Mouse (Mus musculus) adrenal gland, postnatal 4 days (tissue): ENCODE measurements at regions not wholly inside any gene's neighbourhood (a gene's known extent, or its start where the extent isn't known, plus 50 kb on each side); places are given as distances from the start of the nearest gene placed in this dataset.

ENCODE experiments used
- DNase-seq, 2 experiments: peaks; one replicate each; pipeline ENCODE4 v3.0.0; 2021 to 2022; ENCODE audit warnings: low spot score in 2 of 2, mixed read lengths in 2 of 2

DNA sequence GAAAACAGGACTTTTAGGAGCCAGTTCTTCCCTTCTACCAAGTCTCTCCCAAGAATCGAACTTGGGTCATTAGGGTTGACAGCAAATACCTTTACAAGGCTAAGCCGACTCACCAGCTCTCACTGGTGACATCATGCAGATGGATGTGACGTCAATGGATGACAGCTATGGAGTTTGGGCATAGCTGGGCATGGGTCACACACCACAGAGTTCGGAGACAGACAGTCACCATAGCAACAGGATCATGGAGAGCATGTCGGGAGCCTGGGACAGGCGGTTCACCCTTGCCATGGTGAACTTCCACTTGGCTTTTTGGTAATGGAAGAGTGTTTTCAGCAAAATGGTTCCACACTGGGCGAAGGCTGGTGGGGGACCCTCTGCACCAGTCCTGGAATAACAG is 168.1 kb downstream of the Gadd45g start:
- no peak for DNase-seq

DNA sequence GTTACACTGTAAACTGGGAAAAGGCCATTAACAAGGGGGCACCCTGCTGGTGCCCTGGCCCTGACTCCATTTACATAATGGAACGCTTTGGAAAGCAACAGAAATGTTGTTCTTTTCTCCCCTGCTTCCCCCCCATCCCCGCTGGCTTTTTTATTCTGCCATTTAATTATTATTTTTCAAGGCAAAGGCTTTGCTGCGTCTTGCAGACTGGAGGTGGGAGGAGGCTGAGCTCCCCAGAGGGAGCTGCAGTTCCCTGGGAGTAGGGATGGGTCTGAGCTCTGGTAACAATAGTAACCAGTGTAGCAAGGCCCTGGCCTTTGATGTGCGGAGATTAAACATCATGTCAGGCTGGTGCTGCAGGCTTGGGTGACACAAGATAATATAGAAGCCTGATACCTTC is 168.6 kb downstream of the Gadd45g start:
- no peak for DNase-seq

GRCm38 (mm10) chr13:52015496-52015895 is 169.0 kb downstream of the Gadd45g start:
- DNase-seq: no peak

GRCm38 (mm10) chr13:52017598-52018190 is 171.2 kb downstream of the Gadd45g start:
- no peak for DNase-seq

GRCm38 (mm10) chr13:52019647-52020046 is 173.2 kb downstream of the Gadd45g start:
- DNase-seq: no peak

- DNase-seq: no peak
Measured at GRCm38 (mm10) chr13:52021150-52021549, 174.7 kb downstream of the Gadd45g start.

DNA sequence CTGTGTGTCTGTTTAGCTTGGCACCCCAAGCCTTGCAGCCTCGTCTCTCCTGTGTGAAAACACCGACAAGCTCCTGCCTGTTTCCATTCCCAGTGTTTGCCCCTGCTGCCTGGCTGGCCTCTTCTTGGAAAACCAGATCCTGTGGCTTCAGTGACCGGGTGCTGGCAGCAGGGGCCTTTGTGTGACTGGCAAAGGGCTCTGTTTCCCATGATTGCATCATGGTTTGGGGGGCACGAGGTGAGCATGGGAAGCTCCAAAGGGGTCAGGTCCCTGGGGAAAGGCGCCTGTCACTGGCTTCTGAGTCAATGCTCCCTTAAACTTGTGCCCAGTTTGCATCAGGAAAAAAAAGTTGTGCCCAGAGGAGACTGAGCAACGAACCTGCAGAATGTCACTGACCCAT is 175.3 kb downstream of the Gadd45g start:
- no peak for DNase-seq

DNA sequence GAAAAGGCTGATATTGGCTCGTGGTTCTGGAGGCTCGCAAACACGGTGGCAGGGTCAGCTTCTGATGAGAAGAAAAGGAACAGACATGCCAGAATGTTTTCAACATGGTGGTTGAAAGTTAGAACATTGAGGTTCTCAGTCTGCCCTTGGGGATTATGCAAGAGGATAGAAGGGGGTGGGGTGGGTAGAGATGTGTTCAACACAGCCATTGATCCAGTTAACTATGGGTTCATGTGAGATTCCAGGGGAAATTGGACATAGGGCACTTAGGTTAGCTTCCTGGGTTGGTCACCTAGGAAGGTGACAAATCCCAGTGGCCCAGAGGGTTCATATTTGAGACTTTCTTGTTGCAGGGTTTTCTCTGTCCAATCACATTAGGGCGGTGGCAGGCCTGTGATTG is 176.1 kb downstream of the Gadd45g start:
- DNase-seq: no peak

GRCm38 (mm10) chr13:52024349-52024748 is 177.9 kb downstream of the Gadd45g start:
- peak in 1 of 2 experiments; percentile 45 for DNase-seq

DNA sequence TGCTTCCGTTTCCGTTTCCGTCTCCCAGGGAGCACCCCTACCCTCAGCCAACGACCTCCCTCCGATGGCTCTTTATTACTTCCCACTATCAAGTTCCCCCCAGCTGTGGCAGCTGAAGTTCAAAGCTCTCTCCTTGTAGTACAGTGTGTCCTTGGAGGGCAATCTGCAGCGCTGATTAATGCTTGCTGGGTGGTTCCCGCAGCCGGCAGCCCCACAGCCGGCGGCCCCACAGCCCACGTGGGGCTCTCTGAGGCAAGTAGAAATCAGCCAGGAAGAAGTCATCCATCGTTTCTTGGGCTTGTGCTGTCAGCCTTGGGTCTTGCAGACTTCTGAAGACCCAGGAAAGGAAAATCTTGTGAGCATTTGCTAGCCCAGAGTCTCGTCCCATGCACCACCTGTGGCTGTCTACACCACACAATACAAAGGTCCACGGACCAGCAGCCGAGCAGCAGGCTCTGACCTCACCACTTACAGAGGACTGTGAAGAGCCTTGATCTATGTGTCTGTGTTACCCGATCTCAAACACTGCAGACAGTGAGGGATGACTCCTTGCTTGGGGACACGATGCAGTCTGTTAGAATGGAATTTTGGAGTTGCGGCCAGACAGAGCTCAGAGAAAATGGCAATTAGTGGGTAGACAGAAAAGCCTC is 178.5 kb downstream of the Gadd45g start:
- DNase-seq: peak in 1 of 2 experiments; percentile 48

DNA sequence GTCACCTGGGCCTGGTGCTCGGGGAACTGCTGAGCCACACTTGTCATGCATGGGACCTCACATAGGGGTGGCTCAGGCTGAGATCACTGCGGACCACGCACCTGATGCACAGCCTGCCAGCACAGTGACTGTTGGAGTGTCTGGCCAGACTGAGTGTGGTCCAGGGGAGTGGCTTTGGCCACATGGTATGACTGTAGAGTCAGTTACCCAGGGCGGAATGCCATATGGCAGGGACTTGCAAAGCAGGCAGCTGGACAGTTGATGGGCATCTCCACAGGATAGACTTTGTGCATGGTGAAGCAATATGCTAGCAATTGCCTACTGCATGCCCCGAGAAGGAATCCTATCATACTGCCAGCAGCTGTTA is 179.0 kb downstream of the Gadd45g start:
- DNase-seq: no peak

- no peak for DNase-seq
Measured at GRCm38 (mm10) chr13:52026291-52026690, 179.8 kb downstream of the Gadd45g start.

- DNase-seq: no peak
Measured at GRCm38 (mm10) chr13:52029868-52030422, 183.5 kb downstream of the Gadd45g start.

GRCm38 (mm10) chr13:52031465-52031864 is 185.0 kb downstream of the Gadd45g start:
- no peak for DNase-seq

- no peak for DNase-seq
Measured at GRCm38 (mm10) chr13:52035731-52036130, 189.3 kb downstream of the Gadd45g start.

- no peak for DNase-seq
Measured at GRCm38 (mm10) chr13:52036351-52036750, 189.9 kb downstream of the Gadd45g start.

- DNase-seq: no peak
Measured at GRCm38 (mm10) chr13:52037218-52037617, 190.7 kb downstream of the Gadd45g start.

GRCm38 (mm10) chr13:52041467-52042421 is 195.3 kb downstream of the Gadd45g start:
- DNase-seq: no peak

DNA sequence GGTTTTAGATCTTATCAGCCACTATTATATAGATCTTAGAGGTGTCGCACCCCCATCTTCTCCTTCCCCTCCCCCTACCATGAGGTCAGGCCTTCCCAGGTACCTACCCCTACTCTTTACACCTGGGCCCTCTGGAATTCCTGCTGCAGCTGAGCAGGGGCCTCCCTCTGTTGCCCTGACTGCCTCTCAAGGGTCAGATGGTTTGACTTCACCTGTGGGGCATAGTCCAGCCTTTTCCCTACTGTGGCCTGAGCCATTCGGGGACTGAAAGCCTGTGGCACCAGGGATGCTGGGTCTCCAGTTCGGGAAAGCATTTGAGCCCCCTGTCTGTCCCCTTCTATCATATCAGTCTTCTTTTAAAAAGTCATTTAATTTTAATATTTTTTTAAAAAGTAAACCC is 196.4 kb downstream of the Gadd45g start:
- DNase-seq: no peak

DNA sequence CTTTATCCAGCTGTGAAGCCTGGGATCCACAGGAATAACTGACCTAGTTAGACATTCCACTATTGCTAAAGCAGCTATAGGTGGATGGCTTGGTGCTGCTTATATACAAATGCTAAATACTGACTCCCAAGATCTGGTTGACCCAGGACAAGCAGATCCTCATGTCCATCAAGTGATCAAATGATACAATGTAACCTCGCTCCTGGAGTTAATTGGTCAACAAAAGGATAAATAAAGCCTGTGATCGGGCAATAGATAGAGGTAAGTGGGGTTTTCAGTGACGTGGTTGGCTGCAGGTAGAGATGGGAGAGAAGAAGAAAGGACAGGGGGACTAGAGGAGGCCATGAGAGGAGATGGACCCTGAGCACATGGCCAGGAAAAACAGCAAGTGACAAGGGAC is 197.4 kb downstream of the Gadd45g start:
- no peak for DNase-seq

GRCm38 (mm10) chr13:52045349-52045748 is 198.9 kb downstream of the Gadd45g start:
- DNase-seq: no peak

GRCm38 (mm10) chr13:52046020-52046419 is 199.5 kb downstream of the Gadd45g start:
- no peak for DNase-seq
